Mouse (Mus musculus) 3134 (cell line): ENCODE results near the gene Rpn1.

Experiments
- DNase-seq: peaks from one replicate; pipeline ENCODE4 v3.0.0-alpha.2; 2011; ENCODE audit warnings: low spot score; ENCODE audit not compliant: insufficient read length; ENCODE audit errors: extremely low read depth

Rpn1 gene

DNA sequence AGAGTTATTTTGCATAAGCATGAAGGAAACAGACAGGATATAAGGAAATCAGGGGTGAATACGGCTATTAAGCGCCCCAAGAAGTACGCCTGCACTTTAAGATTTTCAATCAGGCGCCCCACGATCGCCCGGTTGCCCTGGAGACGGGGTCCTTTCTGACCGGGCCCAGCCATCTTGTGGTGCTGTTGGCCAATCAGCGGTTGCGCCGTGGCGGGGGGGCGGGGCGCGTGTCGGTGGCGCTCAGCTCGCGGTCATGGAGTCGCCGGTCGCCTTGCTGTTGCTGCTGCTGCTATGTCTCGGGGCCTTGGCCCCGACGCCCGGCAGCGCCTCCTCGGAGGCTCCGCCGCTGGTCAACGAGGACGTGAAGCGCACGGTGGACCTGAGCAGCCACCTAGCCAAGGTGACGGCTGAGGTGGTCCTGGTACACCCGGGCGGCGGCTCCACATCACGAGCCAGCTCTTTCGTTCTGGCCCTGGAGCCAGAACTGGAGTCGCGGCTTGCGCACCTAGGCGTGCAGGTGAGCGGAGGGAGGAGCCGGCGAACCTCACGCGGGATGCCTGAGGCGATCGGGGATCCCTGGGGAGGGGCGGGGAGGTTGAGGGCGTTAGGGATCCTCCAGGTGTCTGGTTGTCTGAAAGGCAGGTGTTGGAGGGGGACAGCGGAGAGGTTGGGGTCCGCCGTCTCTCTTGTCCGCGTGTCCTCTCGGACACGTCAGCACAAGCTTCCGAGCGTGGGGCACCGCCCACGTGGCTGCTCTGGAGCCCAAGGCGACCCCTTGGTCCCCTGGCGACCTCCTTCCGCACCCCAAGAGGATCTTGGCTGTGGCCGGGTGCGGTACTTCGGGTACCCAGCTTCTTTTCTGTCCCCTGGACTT, at the start of gene Rpn1:
Gene Rpn1, plus strand, starts transcription at position 205 of the 874 bp plus-strand sequence.
- peak; percentile 95 for DNase-seq

DNA sequence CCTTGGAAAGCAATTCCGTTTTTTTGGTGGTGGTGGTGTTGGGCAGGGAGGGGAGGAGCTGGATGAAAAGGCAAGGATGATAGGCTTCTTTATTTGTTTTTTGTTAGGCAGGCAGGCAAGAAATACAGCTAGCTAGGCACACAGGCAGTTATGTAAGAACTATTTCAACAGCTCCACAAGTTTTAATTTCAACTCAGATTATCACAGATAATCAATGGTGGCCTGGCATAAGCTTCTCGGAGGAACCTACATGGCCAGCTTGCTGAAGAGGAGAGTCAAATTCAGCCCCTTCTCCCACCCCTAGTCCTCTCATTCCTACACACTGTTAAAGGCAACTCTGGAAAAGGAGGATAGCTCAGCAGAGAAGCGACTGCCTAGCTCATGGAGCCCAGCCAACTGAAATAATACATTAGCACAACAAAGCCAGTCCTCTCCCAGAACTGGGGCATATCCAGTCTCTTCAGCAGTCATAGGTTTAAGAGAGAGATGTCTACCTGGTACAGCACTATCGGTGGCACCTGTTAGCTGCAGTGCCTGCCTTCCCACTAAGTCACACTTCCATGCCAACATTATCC, 46.7 kb upstream of the Rpn1 start:
- DNase-seq, result no peak

DNA sequence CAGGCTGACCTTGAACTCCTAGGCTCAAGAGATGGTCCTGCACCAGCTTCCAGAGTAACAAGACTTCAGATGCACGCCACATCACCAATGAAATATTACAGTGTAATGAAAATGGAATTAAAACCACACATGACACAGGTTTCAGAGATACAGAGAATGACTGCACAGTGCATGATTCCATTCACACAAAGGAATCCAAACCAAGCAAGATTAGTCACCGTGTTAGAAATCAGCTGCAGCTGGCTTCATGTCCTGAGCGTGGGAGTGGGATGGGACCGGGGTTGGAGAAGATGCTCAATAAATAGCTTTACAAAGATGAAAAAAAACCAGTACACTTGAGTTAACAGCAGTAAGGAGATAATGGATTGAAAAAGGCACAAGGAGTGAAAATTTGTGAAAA, 44.9 kb upstream of the Rpn1 start:
- no peak for DNase-seq

DNA sequence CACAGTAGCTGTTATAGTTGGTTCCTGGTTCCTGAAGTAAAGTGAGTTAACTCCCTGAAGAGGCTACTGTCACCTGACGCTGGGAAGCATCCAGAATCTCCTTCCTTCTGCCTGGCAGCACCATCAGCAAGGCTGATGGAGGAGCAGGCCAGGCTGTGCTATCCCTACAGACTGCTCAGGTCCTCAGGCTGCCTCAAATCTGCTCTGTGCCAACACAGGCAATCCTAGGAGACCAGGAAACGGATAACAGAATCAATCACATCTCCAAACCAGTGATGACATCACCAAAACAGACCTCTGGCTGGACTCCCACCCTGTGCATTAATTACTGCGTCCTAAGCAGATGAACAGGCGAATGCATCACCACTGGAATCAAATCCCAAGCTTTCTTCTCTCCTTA, 43.1 kb upstream of the Rpn1 start:
- no peak for DNase-seq

DNA sequence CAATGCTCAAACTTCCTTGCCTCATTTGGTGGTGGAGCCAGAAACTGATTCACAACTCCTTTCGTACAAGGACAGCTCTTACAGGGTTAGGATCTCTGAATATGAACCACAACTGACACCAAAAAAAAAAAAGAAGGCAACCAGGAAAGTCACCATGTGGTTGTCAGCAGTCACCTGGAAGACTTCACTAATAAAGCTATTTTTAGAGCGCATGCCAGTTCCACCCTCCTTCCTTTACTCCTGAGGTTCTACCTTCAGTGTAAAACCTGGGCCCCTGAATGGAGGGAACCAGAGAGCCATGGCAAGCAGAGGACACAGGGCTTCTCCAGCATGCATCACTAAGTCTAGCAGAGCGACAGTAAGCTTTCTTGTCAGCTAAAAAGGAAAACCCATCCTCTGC, 41.9 kb upstream of the Rpn1 start:
- DNase-seq, result no peak

DNA sequence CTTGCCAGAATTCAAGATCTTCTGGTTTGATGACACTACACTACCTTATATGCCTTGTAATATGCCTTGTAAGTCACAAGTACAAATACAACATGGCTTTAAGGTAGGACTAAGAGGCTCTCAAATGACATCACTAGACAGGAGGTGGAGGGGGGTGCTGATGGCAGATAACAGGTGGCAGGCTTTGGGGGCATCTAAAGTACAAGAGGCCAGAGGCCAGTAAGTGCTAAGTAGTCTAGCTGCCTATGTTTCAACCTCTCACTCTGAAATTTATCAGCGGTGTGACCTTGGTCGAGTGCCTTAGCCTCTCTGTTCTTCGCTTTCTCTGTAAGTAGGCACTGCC, 40.1 kb upstream of the Rpn1 start:
- DNase-seq, result peak; percentile 11

DNA sequence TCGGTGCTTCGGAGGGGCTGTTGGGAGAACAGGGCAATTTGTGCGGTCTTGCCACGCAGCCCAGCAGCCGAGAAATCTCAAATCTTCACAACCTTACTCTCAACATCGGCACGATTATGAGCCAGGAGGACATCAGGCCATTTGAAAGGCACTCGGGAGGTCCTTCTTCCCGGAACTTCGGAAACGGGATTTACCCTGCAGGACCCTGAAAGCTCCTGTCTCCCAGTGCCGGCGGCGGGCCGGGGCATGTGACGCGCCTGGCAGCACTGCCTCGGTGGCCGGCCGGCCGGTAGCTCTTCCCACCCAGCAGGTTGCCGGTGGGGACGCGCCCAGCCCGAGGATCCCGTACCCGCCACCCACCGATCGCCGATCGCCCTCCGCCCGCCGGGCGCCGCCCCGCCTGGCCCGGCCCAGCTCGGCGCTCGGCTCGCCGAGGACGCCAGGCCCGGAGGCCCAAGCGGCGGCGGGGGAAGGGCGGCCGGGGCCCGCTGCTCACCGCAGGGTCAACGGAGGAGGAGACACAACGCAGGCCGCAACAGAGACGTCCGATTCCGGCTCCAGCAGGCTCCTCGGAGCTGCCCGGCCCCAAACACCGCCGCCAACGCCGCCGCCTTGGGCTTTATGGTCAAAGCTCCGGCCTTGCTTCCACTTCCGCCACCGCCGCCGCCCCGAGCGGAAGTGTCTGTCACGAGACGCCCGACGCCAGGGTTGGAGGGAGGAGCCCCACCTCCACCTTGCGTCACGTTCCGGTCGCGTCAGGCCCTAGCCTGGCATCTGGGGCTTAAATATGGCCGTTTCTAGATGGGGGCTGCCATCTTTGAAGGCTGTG, 39.5 kb upstream of the Rpn1 start, which contains the start of gene Rab7:
Gene Rab7, minus strand, starts transcription at position 694 of the 829 bp plus-strand sequence.
- DNase-seq, result peak; percentile 94

DNA sequence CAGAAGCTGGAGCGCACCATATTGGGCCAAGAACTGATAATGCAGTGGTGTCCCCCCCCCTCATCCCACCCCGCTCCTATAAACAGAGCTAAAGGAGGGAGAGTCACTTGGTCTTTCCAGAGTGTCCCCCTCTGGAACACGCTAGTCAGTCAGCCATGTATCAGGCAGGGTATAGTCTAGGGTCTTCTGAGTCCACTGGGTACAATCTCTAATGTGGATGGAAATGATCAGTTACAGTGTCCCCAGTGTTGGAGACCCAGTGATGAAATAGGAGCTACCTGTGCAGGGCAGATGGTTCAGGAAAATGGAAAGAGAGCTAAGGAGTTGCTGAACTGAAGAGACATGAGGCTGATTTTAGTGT, 38.9 kb upstream of the Rpn1 start:
- no peak for DNase-seq

DNA sequence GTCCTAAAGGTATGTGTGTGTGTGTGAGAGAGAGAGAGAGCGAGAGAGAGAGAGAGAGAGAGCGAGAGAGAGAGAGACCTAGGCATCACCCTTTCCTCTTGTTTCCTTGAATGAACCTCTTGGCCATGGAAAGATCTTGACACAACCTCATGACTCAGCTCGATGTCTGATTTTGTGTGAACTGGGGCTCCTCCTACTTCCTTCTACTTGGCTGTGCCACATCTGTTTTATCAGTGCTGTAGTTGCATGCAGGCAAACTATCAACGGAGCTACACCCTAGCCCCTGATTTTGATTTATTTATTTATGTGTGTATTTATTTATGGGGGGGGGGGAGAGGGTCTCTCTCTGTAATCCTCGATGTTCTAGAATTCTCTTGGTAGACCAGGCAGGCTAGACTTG, 36.4 kb upstream of the Rpn1 start:
- DNase-seq, result no peak

DNA sequence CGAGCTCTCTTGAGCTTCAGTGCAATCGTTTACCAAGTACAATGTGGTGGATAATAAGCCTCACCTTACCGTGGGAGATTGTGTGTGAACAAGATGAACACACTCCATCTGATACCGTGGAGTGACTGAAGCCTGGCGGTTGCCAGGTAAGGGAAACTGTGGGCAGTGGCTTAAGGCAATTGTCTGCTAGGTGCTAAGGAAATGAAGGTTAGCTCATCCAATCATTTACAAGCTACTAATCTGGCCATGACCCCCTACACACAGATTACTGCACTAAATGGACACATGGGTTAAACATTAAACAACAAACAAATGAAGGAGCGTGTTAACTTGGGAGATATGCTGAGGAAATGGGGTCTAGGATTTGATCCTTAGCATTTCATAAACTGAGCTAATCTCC, 35.3 kb upstream of the Rpn1 start:
- DNase-seq, result no peak

DNA sequence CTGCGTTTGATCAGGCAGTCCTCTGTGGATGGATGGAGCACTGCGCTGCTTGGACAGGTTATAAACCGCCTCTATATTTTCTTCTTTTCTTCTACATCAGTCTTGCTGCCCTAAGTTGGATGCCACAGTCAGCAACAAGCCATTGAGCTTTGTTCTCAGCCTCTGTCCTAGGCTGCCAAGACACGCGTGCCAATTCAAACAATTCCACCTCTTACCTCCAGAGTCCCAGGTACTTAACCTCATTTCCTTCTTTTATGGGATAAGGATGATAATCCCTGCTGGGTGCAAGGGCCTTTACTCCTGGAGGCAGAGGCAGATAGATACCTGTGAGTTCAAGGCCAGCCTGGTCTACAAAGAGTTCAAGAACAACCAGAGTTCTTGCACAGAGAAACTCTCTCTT, 33.1 kb upstream of the Rpn1 start:
- no peak for DNase-seq

DNA sequence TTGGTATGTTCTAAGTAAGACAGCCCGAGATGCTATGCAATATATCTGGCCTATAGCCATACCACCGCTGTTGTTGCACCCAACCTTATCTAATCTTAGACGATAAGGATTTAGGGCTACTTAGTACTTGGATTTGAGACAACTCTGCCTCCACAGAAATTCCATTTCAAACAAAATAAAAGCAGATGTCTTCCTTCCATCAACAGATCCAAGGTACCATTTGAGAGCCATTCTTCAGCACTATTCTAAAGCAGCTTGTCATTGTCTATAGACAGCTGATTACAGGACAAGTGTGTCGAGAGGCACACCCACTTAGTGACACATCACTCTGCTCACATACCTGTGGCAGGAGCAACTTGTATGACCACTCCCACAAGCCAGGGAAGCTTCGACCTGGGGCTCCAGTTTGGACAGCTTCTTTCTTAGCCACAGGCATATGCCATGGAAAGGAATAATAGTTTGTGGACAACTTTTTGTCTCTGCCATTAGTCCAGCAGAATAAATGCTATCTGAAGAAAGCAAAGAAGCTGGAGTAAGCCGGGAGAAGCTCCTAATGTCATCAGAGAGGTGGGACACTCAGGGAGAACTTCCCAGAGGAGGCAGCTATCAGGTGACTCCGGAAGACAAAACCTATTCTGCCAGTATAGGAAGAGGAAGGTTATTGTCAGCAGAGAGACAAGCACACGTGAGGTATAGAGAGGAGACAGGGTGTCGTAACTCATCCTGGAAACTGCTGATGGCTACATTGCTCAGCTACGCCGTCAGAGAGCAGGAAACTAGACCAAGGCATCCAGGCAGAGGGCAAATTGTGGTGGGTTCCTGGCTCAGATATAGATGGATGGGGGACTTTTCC, 30.8 kb upstream of the Rpn1 start:
- DNase-seq, result no peak

DNA sequence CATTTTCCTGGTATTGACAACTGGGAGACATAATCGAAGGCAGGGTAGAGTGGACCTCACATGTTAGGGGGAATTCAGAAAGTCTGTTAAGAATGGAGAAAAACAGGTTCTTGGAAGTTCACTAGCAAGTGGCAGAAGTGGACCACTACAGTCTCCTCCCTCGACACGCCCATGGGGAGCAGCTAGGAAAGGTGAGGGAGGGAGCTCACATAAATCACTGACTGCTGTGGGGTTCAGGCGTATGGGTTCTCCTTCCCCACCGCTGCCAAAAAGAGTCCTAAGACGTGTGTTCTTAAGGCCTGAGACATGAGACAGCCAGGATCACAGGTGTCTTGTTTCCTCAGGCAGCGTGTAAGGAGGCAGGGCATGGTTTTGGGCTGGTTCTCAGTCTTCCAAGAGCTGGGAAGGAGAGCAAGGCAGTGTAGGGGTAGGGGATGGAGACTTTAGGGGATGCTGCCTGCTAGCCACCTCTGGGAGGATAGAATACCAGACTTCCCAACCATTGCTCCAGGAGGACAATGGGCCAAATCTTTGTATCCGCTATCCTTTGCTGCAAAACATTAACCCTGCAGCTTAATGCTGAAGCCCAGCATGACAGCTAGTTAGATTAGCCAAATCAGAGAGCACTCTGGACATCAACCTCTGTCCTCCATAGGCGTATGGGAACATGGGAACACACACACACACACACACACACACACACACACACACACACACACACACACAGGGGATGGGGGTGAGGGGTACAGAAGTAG, 30.0 kb upstream of the Rpn1 start:
- DNase-seq, result no peak

DNA sequence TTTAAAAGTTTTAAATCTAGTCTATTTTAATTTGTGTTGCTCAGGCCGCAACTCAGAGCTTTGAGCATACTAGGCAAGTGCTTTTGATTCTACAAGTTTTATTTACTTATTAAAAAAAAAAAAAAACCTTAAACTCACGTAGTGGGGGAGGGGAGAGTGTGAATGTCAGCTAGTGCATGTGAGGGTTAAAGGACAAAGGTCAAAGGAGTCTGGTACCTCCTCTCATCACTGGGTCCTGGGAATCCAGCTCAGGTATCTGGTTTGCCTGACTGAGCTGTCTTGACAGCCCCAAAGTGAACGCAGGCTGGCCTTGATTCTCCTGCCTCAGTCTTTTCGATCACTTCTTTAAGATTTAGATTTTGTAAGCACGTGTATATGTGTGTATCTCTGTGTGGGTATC, 28.6 kb upstream of the Rpn1 start:
- no peak for DNase-seq

DNA sequence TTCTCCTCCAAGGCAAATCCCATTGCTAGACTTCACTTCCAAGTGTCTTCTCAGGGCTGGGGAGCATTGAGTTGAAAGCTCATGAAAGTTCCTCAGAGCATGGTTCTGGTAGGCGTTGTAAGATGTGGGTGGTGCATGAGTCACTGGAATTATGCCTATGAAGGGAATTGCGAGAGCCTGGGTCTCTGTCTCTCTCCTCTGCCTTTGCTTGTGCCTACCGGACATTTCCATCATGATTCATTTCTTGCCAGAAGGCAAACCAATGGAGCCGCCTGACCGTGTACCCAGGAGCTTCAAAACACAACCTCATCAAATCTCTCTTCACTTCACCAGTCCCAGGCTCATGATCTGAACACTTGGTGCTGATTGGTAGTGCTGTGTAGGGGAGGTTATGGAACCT, 27.4 kb upstream of the Rpn1 start:
- DNase-seq, result peak; percentile 46

DNA sequence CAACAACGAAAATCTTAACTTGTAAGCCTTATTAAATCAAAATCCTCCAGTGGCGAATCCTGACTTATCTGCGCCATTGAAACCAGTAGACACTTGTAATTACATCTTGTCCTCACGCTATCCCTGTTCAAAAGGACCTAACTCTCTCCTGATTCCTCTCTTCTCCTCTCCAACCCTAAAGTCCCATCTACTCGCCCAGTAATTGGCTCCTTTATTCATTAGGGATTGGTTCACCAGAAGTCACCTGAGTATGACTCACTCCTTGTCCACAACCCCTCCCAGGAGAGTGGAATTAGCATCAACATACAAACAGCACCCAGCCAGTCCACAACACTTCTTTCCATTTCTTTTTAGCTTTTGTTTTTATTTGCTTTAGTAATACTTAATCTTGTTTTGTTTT, 24.4 kb upstream of the Rpn1 start:
- no peak for DNase-seq

DNA sequence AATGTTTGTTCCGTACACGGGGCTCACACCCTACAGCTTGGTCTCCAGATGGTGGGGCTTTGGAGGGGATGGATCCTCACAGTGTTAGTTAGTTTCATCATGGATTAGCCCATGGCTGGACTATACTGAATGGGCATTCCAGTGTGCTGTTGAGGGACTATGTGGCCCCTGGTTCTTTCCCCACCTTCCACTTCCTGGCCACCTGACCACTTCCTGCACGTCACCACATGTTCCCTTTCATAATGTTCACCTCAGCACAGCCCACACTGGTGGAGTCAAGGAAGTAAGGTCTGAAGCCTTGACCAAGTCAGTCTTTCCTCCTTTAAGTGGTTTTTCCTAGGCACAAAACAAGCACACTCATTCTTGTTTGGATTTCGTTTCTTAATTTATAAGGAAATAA, 23.7 kb upstream of the Rpn1 start:
- DNase-seq, result no peak

DNA sequence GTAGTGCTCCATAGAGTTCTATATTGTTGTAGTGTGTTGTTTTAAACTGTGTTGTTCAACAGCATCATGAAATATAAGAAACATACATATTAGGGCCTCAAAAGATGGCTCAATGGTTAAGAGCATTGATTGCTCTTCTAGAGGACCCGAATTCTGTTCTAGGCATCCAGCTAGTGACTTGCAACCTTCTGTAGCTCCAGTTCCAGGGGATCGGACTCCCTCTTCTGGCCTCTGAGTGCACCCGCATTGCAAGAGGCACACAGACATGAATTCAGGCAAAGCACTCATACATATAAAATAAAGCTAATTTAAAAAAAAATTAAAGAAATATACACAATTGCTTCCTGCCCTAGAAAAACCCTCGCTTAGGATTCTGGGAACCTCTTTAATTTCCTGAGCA, 22.9 kb upstream of the Rpn1 start:
- DNase-seq, result no peak

DNA sequence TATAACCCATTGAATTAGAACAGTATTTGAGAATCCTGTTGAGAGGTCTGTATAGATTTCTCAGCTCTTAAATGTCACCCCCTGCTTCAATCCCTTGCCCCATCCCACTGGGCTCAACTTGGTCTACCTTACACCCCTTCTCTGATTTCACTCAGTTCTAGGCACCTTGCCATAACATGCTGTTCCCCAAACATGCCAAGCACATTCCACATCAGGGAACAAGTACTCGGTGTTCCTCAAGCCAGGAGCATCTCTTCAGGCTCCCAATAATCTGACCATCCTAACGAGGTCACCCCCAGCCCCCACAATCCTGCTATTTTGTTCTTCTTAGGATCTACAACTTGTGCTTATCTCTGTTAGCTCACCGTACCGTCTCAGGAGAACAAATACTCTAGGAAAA, 21.9 kb upstream of the Rpn1 start:
- DNase-seq, result no peak

DNA sequence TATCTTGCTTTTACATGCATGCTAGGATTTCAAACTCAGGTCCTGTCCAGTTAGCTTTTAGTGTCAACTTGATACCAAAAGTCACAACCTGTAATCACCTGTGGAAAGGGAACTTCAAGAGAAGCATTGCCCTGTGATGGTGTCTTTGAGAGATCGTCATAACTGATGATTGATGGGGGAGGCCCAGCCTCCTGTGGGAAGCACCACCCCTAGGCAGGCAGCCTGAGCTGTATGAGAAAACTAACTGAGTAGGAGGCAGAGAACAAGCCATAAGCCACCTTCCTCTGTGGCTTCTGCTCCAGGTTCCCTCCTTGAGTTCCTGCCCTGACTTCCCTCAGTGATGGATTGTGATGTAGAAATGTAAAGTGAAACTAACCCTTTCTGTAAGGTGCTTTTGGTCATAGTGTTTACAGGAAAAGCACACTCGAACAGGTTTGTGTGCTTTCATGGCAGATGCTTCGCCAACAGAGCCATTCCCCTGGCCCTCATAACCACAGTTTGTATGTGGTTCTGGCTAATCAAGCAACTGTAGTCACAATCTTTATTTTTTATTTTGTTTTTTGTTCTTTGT, 20.1 kb upstream of the Rpn1 start:
- no peak for DNase-seq
